Mouse (Mus musculus) fat pad, adult 2 months (tissue): ENCODE data around the gene Rimkla.
"Not testable (repeated sequence)": the region's sequence is repeated elsewhere in the genome, so short reads cannot be mapped to it uniquely, and the experiment has no call there.

Experiments used
- DNase-seq: peaks from one replicate; pipeline ENCODE4 v3.0.0-alpha.2; 2011; ENCODE audit warnings: low read depth, low spot score; ENCODE audit errors: extremely low read depth

Rimkla gene

DNA sequence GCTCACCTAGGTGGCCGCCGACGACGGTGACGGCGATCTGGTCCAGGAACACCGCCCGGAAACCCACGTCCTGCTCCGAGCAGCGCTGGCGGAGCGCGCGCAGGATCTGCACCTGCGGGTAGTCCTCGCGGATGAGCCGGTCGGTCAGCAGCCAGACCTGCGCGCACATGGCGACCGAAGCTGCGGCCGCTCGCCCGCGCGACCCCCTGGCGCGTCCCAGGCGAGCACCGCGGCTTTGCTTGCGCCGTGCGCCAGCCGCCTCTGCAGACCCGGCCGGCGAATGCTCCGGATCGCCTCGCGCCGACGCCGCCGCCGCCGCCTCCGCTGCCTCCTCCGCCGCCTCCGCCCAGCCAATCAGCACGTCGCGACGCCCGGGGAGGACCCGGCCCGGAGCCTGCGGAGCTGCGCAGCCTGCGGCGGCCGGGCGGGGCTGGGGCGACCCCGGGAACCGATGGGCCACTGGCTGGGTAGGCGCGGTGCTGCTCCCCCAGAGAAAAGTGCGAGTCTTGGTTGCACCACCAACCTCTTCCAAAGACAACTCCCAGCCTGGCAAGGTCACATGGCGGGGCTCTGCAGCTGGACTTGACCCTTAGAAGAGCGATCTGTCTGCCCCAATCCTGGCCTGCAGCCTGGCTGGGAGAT, at the start of gene Rimkla:
TSS of gene Rimkla (minus strand) at position 338 of the 642 bp plus-strand sequence.
- DNase-seq, result no peak

DNA sequence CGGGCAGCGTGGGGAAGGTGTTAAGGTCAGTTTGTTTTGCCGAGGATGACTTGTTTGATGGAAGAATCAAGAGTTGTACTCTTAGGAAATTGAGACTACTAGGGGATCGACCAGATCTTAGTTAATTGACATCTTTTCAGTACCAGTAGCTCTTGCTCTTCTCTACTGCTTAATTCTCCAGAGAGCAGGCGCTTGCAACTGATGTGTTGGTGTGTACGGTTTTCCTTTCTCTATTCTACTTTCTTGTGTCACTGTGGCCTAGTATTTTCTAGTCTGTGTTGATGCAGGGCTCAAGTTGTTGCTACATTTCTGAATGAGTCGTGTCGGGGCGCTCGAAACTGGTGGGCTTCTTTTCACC, 48.1 kb upstream of the Rimkla start:
- no peak for DNase-seq

DNA sequence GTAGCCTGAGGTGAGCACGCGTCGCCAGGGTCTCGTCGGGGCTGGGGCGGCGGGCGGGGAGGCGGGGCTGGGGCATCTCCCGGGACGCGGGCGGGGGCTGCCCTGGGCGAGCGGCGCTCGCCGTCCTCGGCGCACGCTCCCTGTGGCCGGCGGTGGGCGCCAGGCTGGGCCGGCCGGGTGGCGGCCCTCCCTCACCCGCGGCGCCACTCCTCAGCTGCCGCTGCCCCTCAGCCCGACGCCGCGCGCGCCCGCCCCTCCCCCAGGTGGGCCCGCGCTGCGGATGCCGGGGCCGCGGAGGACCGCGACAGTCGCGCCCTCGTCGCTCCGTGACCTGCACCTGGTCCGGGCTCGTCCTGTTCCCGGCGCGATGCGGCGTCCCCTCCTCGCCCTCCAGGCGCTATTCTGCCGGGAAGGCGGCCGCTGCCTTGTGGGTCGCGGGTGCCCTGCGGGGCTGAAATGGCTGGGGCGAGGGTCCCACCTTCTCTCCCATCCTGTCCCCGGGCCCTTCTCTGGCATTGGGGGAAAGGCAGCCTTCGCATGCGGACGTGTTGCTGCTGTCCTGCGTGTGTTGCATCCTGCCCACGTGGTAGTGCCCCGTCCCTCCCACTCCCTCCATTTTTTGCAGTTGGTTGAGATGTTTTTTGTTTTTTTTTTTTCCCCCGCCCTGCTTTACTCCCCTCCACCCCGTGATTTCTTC, 47.6 kb upstream of the Rimkla start:
- no peak for DNase-seq

DNA sequence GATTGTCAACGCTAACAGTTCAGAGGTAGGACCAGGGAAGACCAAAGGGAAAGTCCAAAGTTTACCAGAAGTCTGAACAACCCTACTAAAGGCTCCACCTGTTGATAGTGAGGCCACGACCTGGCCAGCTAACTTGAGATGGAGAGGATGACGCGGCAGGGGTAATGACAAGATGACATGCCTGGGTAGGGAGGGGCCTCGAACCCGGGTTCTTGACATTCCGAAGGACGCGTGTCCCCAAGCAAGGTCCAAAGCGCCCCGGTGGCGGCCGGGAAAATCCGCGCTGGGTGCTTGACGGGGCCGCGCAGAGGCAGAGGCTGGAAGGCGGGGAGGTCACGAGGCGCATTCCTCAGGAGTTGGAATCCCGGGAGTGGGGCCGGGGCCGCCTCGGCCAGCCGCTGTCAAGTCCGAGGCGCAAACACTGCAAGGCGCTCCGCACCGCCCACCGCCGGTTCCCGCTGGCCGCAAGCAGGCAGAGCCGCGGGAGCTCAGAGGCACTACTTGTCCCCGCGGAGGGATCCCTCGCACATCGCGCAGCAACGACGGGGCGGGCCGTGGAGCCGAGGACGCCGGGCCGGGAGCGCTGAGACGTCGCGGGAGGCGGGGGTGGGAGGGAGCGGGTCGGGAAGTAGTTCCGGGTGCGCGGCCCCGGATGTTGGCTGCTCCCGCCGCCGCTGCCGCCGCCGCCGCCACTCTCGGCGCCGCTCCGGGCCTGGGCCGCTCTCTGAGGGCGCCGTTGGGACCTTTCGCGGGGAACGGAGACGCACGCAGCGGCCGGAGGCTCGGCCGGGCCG, 46.8 kb upstream of the Rimkla start, which contains the start of gene Frg2f1:
TSS of gene Frg2f1 (minus strand) at position 499 of the 794 bp plus-strand sequence.
- peak; percentile 36 for DNase-seq

DNA sequence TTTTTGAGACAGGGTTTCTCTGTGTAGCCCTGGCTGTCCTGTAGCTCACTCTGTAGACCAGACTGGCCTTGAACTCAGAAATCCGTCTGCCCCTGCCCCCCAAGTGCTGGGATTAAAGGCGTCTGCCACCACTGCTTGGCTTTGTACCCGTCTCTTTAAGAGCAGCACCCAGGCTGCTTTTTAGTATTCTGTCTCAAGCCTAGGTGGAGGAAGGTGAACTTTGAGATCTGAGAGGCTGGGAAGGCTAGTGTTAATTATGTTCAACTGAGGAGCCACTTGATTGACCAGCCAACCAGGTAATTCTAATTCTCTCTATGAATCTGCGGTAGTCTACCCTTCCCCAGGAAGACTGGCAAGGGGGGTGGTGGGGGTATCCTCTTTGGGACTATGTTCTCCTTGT, 45.0 kb upstream of the Rimkla start:
- no peak for DNase-seq

DNA sequence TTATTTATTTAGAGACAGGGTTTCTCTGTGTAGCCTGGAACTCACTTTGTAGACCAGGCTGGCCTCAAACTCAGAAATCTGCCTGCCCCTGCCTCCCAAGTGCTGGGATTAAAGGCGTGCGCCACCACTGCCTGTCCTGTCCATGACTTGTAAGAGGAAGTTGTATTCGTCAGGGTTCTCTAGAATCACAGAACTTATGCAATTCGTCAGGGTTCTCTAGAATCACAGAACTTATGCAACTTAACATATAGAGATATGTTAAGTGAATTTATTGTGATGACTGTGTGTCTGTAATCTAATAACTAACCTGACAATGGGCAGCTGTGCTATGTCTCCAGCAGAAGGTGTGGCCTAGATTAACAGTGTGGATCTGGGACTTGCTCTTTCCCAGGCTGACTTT, 44.2 kb upstream of the Rimkla start, which contains the start of gene Foxj3:
TSS of gene Foxj3 (plus strand) at position 390 of the 400 bp plus-strand sequence.
- not testable (repeated sequence) for DNase-seq

DNA sequence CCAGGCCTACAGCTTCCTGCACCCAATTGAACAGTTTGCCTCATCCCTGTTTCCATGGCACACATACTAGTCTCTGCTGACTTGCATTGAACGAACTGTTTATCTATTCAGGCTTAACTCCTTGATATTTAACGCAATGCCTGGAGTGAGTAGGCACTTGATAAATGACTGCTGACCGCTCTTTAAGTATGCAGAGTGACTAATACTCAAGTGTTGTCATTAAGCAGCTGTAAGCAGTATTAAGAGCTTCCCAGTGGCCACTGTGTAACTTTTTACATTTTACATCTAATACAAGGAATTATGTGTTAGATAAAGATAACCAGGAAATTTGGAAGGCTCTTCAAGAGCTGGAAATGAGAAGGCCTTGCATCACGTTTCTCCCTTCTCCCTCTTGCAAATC, 42.7 kb upstream of the Rimkla start:
- DNase-seq, result no peak

DNA sequence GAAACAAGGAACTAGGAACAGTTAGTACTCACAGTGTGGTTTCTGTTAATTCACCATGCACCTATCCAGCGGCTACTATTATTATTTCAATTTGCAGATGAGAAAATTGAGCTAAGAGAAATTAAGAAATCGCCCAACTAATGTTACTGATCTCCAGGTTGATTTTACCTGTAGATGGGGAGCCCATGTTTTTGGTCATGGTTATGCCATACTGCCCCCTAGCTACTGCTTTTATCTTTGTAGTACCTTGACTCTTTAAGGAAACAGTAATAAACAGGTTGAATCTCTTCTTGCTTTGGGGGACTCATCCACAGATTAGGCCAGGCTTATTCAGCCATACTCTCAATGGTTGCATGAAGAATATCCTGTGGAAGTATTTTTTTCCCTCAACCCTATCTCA, 39.4 kb upstream of the Rimkla start:
- DNase-seq, result no peak

DNA sequence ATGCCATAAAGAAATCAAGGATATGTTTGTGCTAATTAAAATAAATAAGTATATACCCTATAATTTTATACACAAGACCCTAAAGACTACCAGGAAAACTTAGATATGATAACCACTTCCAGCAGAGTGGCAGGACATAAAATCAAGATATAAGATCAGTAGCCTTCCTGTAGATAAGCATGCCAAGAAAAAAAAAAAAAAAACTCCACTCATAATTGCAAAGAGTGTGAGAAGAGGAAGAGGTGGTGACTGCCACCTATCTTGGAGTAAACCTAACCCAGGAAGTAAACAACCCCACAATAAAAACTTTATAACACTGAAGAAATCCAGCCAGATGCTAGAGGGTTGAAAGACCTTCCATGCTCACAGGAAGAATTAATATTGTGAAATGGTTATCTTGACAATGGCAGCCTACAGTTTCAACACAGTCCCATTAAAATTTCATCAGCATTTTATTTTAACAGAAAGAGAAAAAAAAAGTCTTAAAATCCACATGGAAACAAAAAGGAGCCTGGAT, 34.0 kb upstream of the Rimkla start:
- no peak for DNase-seq

DNA sequence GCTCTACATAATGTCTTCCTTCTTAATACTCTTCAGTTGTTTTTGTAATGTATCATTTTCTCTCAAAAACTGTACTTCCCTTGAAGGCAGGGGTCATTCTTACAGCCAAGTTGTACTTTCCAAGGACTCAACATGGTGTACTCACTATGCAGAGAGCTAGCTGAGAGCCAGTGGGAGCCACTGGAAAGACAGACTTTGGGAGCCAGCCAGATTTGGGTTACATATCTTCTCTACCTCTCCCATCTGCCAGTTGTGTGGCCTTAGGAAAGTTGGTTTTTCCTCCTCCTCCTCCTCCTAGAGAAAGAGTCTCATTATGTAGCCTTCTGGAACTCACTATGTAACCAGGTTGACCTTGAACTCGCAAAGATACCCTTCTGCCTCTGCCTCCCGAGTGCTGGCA, 32.0 kb upstream of the Rimkla start:
- DNase-seq, result no peak

DNA sequence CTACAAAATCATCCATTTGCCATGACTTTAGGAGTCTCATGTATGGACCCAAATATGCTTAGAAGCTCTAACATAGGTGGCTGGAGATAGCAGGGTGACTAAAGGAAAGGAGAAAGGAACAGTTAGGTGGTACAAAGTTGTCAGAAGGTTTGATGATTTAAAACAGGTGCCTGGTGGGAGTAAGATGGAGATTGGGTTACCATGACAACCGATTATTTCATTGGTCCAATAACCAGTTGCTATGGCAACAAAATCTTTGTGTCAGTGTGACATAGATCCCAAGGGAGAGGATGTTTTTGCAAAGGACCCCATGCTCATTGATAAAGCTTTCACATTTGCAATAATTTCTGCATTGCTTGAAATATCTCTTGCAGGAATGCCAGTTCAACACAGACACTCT, 31.6 kb upstream of the Rimkla start:
- DNase-seq, result no peak

DNA sequence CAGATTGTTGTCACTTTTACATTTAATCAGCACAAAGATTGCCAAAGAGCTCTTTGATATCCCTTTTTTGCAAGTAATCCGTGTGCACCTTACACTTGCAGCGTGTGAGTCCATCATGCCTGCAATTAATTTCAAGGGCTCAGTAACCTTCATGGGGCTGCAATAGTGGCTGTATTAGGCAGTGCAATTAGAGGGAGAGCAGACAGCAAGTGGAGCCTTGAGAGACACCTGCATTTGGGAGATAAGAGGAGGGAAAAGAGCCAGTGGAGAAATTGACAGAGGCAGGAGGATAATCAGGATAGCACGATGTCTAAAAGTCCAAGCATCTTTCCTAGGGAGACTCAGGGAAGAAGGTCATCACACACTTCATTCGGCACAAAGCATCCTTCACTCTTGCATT, 31.1 kb upstream of the Rimkla start:
- no peak for DNase-seq

DNA sequence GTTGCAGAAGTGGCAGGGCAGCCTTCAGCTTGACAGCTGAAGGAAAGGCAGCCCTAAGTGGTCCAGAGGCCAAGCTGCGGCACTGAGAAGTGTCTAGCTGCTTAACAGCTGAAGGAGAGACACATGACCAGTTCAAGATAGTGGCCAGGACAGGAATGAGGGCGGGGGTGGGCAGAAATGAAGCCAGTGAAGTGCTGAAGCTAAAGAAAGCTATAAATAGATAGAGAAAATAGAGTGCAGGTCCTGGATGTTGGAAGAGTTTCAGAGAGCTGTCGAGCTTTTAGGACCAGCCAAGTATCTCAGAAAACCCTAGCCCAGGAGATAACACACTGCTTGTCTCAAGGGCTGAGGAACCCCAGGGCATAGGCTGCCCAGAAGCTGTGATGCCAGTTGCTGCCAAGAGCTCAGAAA, 20.3 kb upstream of the Rimkla start:
- no peak for DNase-seq

DNA sequence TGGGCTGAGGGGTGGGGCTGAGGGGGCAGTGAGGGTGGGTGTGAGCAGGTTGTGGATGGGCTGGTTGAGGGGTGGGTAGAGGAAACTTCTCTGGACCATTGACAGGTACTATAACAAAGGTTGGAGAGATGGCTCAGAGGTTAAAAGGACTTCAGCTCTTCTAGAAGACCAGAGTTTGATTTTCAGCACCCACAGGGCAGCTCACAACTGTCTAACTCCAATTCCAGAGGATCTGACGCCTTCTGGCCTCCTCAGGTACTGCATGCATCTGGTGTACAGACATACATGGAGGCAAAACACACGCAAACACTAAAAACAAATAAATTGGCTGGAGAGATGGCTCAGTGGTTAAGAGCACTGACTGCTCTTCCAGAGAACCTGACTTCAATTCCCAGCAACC, 19.2 kb upstream of the Rimkla start:
- no peak for DNase-seq

DNA sequence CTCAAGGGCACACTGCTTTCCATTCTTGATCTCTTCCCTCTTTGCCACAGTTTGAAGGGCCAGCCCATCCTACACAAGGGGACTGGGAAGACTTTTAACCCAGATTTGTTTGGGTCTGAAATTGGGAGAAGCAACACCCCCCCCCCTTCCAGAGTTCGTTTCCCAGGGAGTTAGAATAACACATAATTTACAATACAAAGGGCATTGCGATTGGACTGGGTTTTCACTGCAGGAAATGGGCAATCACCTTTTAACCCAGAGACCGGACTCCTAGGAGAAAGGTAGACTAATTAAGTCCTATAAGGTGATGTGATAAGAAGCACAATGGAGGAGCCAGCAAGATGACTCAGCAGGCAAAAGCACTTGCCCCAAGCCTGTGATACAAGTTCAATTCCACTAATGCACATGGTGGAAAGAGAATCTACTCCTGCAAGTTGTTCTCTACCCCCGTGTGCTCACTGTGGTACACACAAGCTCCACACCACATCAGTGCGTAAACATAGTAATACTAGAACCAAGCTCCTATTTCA, 6.0 kb upstream of the Rimkla start:
- DNase-seq, result no peak

DNA sequence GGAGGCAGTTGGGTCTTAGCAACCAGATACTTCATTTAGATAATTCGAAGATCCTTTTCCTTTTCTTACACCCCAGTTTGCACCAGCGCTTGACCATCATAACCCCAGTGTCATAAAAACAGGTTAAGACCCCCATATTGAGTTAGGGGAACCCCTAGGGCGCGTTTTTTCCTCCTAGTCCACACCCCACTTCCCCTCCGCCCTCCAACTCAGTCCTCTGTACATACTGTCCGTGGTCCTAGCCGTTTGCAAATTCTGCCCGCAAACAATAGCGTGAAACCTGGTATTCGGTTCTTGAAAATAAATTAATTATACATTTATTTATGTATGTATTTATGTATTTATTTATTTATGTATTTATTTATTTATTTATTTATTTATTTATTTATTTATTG, 502 bp upstream of the Rimkla start:
- no peak for DNase-seq

DNA sequence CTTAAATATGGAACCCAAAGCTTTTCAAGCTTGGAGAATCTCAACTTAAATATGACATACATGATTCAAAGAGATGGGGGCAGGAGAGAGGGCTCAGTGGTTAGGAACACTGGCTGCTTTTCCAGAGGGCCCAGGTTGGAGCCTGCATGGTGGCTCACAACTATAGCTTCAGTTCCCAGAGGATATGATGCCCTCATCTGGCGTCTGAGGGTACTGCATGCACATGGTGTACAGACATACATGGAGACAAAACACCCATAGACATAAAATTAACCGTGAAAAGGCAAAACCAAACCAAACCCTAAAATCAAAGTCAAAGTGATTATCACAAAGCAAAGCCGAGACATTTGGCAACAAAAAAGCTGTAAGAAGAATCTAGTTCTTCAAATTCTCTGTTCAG, 1.6 kb downstream of the Rimkla start:
- no peak for DNase-seq

DNA sequence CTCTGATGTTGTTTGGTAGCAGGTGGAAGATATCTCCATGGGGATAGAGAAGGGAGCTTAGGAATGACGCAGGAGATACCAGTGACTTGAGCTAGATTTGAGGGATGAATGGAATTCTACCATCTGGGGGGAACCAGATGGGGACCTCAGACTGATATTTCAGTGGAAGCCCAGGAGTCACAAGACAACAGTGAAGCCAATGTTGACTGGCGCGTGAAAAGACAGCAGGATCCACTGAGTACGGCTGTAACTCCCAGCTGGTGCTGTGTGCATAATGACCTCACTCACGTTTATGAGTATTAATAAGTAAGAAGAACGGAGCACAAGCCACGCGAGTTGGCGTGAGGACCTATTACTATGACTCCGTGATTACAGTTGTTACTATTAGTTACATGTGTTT, 2.8 kb downstream of the Rimkla start:
- DNase-seq, result no peak

DNA sequence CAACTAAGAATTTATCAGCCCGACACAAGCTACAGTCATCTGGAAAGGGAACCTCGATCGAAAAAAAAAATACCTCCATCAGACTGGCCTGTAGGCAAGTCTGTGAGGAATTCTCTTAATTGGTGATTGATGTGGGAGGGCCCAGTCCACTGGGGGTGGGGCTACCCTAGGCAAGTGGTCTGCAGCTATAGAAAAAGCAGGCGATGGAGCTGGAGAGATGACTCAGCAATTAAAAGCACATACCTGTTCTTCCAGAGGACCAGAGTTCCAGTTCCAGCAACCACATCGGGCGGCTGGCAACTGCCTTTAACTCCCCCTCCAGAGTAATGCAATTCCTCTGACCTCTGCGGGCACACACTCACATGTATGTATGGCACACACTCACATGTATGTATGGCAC, 7.5 kb downstream of the Rimkla start:
- DNase-seq, result no peak

DNA sequence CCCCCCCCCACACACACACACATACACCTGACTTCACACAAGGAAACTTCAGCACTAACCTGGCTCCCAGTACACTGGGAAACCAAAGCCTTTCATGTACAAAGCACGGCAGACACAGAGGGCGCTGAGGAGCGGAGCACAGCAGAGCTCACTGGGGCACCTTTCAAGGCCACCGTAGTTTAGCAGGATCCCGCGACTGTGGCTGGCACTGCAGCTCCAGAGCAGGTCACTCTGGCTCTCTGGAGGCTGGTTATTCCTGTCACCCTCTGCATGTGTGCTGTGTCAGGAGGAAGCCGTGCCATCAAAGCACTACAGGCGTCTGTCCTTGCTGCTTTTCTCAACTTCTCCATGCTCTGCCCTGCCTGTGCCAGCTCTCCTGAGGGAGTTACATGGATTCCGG, 9.4 kb downstream of the Rimkla start:
- no peak for DNase-seq

DNA sequence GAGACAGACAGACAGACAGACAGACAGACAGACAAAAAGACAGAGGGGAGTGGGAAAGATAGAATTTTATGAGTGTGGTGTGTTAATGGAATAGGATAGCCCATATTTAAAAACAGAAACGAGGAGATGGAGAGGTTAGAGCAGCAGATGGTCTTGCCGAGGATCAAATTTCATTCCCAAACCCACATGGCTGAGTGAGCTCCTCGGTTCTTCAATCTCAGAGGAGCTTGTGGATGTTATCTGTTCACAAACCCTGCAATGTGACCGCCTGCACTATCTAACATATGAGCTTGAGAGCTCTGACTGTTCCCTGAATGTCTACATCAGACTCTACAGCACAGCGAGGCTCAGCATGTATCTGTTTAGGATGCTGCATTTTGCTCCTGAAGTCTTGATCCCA, 19.3 kb downstream of the Rimkla start:
- DNase-seq, result no peak

DNA sequence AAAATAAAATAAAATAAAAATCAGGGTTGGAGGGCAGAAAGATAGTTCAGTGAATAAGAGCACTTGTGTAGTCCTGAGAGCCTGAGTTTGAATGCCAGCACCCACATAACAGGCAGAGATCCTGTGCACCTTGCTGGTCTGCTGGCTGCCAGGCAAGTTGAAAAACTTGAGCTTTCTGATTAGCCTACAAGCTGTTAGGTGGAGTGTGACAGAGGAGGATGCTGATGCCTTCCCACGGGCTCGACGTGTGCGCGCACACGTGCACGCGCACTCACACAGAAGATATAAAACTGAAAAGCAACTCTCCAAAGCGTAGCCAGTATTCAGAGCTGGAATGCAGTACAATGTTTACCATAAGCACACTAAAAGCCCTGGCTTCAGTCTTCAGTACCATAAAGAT, 19.9 kb downstream of the Rimkla start:
- no peak for DNase-seq
